Mouse (Mus musculus) ES-Bruce4 (cell line): Measurements from ENCODE around the gene Fthl17c. TPM values are rescaled to one million over a fixed set of nuclear protein-coding genes. Genes with fewer than 3 reads are reported as not detected.

ENCODE experiments used
- H3K27ac ChIP-seq: 2 replicates; pipeline ENCODE4 v1.5.1; 2012; ENCODE audit warnings: low read length, inconsistent platforms; ENCODE audit not compliant: insufficient read depth
- H3K27me3 ChIP-seq: 2 replicates; pipeline ENCODE4 v1.6.1; 2012; ENCODE audit warnings: mild to moderate bottlenecking, low read length, inconsistent platforms; ENCODE audit not compliant: control insufficient read depth, poor library complexity, insufficient read depth, severe bottlenecking
- H3K36me3 ChIP-seq: 2 replicates; pipeline ENCODE4 v1.6.1; 2012; ENCODE audit warnings: inconsistent platforms, mild to moderate bottlenecking, low read length, moderate library complexity; ENCODE audit not compliant: control insufficient read depth, poor library complexity, insufficient read depth, severe bottlenecking
- H3K4me1 ChIP-seq: one replicate; pipeline ENCODE4 v1.8.1; 2011; ENCODE audit warnings: low read length; ENCODE audit not compliant: control insufficient read depth, insufficient read depth
- H3K4me3 ChIP-seq: 2 replicates; pipeline ENCODE4 v1.5.1; 2011; ENCODE audit warnings: low read depth, mild to moderate bottlenecking, low read length
- H3K9ac ChIP-seq: 2 replicates; pipeline ENCODE4 v1.6.1; 2012; ENCODE audit warnings: low read depth, mild to moderate bottlenecking, inconsistent platforms; ENCODE audit not compliant: poor library complexity, severe bottlenecking
- H3K9me3 ChIP-seq: replicated peaks from 2 replicates; pipeline ENCODE4 v1.6.1; 2012; ENCODE audit warnings: mild to moderate bottlenecking, low read length, inconsistent platforms; ENCODE audit not compliant: control insufficient read depth, poor library complexity, insufficient read depth, severe bottlenecking
- CTCF ChIP-seq: IDR thresholded peaks from one replicate; pipeline ENCODE4 v1.8.1; 2011; ENCODE audit warnings: low read depth, low read length
- EP300 ChIP-seq: IDR thresholded peaks from 2 replicates; pipeline ENCODE4 v1.6.1; 2011; ENCODE audit warnings: low read depth, low read length; ENCODE audit not compliant: insufficient read depth
- POLR2A ChIP-seq: IDR thresholded peaks from one replicate; pipeline ENCODE4 v1.8.1; 2011; ENCODE audit warnings: low read length; ENCODE audit not compliant: insufficient read depth
- polyA plus RNA-seq: library from polyadenylated mRNA; stranded (reverse); fragments of >200 nt; gene quantifications from 2 replicates; pipeline ENCODE4 v1.2.4, GENCODE M21; 2011; ENCODE audit warnings: low read depth; ENCODE audit not compliant: missing spikeins, insufficient read depth, insufficient read length

Gene Fthl17c
- polyA plus RNA-seq, 1 experiment = 1.6 TPM

DNA sequence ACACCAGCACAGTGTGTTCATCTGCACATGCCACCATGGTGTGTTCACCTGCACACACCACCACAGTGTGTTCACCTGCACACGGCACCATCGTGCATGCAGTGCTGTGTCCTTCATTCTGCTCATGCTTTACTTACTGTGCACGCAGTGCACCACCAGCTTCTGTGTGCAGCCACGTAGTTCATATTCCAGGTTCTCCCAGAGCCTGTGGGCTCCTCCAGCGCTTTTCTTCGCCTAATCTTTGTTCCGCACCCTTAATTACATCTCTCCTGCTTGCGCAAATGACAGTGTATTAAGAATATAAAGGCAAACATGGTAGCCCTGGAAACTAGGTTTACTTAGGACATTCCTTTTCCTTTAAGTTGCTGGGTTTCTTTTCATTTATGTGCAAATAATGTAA, 32.3 kb downstream of the Fthl17c start:
- Histone ChIP-seq H3K9ac (no peak overlapping the region), H3K27me3 (no peaks in the 10 kb centered on the region), H3K9me3 (no peaks in the 10 kb centered on the region), H3K4me1 (no peaks in the 10 kb centered on the region), H3K27ac (no peak overlapping the region), H3K36me3 (no peaks in the 10 kb centered on the region), H3K4me3 (no peak overlapping the region)
- no peak for TF ChIP-seq CTCF
- no peak for TF ChIP-seq POLR2A
- no peak for TF ChIP-seq EP300

DNA sequence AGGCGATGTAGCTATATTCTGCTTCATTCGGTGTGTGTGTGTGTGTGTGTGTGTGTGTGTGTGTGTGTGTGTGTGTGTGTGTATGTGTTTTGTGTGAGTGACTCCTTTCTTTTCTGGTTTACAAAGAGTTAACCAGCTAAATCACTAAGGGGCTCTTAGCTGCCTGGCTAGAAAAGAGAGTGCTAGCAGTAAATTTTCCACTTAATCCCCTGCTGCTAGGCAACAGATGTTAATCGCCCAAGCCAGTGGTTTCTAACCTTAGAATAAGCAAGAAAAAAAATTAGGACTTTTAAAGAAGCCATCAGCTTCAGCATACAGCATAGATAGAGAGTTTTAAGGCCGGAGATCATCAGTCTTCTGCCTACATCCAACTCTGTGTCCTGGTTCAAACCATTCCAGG, 49.1 kb downstream of the Fthl17c start:
- H3K4me1 ChIP-seq = no peaks in the 10 kb centered on the region
- no peaks in the 10 kb centered on the region for H3K36me3 ChIP-seq
- no peak for TF ChIP-seq EP300
- TF ChIP-seq CTCF = no peak
- no peak for TF ChIP-seq POLR2A
- no peak overlapping the region for H3K4me3 ChIP-seq
- no peak overlapping the region for H3K27ac ChIP-seq
- H3K9me3 ChIP-seq = no peaks in the 10 kb centered on the region
- H3K9ac ChIP-seq = no peak overlapping the region
- H3K27me3 ChIP-seq = no peaks in the 10 kb centered on the region

Other genes with a start within 250 kb of the Fthl17c start
- not detected in 2 replicates for gene Ssx9, start 228.1 kb downstream of the Fthl17c start, polyA plus RNA-seq
- gene Ssxb5, start 172.9 kb downstream of the Fthl17c start, polyA plus RNA-seq = not detected in 2 replicates
- not detected in 2 replicates for gene Gm6592, start 132.6 kb downstream of the Fthl17c start, polyA plus RNA-seq
- not detected in 2 replicates for gene Gm5751, start 102.3 kb downstream of the Fthl17c start, polyA plus RNA-seq
- 0.52 and 0.61 TPM in 2 replicates for gene B630019K06Rik, start 84.2 kb downstream of the Fthl17c start, polyA plus RNA-seq
- gene Fthl17b, start 13.6 kb downstream of the Fthl17c start, polyA plus RNA-seq = not detected in 2 replicates
- gene Fthl17d, start 10.2 kb upstream of the Fthl17c start, polyA plus RNA-seq = not detected in 2 replicates
- not detected in 2 replicates for gene Fthl17e, start 56.9 kb upstream of the Fthl17c start, polyA plus RNA-seq
- gene Fthl17f, start 86.5 kb upstream of the Fthl17c start, polyA plus RNA-seq = 1.6 TPM in 1 of 2 replicates, not detected in the other
- not detected in 2 replicates for gene 4930402K13Rik, start 128.0 kb upstream of the Fthl17c start, polyA plus RNA-seq
- 0.49 and 0.61 TPM in 2 replicates for gene Lancl3, start 223.3 kb upstream of the Fthl17c start, polyA plus RNA-seq